Mouse (Mus musculus): ENCODE results near the gene Gpr139.
A peak's percentile ranks its signal among the peaks of the same experiment; 100 is the strongest.

Gpr139 gene

DNA sequence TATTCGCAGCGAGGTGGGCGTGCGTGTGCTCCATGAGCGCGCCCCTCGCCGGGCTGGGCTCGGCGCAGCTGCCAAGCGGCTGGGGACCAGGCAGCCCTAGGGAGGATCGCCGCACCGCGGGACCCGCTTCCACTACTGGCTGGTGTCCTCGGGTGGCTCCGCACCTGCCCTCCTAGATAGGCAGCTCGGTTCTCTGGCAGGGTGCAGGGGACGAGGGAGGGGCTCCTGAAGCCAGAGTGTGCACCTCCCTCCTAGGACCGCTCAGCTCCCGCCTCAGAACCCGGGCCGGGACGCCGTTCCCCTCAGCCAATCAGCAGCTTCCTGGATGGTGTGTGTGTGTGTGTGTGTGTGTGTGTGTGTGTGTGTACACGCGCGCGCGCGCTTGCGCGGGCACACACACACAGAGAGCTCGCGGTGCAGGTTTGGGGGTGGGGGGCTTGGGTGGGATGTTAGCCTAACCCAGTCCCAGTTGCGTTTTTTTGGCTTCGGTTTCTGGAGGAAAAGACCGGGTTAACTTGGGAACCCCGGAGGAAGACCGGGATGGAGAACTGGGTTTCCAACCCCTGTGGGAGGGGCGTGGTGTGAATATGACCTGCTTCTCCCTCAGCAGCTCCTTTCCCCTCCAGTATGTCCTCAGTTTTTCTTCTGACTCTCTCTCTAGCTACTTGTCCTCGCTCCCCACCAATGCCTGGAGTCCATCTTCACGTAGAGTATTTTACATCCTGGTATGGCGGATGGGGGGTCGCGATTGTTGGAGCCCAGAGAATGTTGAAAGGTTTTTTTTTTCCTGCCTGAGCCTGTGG lies at the start of gene Gpr139:
TSS of gene Gpr139 (minus strand) at position 263 of the 803 bp plus-strand sequence.
- peak; percentile 62 for DNase-seq (ENCODE audit: extremely low spot score)

DNA sequence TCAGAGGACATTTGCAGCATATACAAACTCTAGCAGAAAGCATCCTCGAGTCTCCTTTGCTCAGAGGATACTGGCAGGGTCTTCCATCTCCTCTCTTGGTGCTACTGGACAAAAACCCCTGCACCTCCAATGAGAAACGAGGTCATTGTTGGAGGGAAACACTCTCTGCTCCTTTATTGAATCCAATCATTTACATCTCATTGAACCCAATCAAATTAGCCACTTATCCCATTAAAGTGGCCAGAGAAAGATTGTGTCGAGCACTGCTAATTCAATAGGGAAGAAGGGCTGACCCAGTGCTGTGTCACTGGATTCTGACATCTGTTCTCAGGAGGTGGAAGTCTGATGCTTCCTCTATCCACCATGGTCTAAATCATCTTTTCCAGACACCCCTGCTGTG lies 46.6 kb upstream of the Gpr139 start:
- no peak for DNase-seq (ENCODE audit: extremely low spot score)

DNA sequence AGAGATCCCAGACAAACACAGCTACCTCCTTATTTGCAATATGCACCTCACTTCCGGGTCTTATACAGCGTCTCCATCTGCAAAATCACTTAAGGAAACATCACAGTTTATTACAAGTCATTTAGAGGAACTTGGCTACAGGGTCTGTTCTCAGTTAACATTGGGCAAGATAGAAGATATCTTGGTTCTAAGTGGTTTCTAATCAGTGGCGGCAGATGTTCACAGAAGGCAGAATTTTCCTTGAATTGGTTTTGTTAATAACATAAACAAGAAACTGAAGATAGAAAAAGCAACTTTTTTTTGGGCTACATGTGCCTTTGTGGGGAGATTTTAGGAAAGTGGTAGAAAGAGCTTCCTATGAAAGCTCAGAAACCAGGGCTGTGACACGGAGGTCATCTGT lies 38.3 kb upstream of the Gpr139 start:
- no peak for DNase-seq (ENCODE audit: extremely low spot score)

DNA sequence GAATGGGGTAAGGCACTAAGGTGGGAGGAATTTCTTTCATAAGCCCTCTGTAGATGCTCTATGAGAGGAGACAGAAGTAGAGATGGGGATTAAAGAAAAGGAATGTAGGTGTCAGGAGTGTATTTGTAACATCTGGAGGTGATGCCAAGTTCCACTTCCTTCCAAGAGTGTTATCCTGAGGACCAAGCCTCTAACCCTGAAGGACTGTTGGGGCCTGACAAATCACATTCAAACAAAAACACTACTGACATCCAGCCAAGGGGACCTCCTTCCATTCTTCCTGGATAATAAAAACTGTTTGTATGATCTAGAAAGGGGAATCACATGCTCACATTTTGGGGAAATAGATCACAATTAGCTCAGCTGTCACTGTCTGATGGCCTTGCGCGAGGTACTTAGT lies 34.7 kb upstream of the Gpr139 start:
- DNase-seq (ENCODE audit: extremely low spot score): no peak

DNA sequence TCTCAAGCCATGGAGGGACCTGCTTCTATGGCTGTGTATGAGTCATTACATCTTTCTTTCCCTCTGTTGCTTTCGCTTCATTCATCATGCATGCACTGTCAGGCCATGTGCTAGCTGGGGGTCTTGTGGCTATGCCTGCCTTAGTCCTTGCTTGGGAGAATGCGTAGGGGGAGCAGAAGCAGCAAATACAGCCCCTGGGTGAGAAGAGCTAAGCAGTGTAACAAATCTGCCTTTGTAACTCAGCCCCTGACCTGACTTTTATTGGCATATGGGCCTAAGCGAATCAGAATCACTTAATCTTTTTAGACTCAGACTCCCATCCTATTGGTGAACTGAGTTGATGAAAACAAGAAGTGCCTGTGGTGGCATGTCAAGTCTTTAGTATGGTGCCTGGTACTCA lies 22.8 kb upstream of the Gpr139 start:
- no peak for DNase-seq (ENCODE audit: extremely low spot score)

DNA sequence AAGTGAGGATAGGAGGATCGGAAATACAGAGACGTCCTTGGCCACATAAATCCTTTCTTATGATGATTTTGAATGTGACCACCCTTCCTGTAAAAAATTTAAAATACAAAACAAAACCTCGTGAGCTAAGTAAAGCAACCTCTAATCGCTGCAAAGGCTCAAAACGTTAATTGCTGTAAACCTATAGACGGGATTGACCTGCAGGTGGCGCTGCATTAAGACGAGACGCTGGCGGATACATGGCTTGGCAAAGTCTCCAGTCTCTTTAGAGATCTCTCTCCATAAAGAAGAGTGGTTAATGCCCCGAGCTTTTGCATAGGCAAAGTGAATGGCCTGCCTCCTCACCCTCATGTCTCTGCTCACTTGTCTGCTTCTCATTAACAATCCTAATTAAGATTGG lies 2.0 kb upstream of the Gpr139 start:
- peak; percentile 33 for DNase-seq (ENCODE audit: extremely low spot score)

DNA sequence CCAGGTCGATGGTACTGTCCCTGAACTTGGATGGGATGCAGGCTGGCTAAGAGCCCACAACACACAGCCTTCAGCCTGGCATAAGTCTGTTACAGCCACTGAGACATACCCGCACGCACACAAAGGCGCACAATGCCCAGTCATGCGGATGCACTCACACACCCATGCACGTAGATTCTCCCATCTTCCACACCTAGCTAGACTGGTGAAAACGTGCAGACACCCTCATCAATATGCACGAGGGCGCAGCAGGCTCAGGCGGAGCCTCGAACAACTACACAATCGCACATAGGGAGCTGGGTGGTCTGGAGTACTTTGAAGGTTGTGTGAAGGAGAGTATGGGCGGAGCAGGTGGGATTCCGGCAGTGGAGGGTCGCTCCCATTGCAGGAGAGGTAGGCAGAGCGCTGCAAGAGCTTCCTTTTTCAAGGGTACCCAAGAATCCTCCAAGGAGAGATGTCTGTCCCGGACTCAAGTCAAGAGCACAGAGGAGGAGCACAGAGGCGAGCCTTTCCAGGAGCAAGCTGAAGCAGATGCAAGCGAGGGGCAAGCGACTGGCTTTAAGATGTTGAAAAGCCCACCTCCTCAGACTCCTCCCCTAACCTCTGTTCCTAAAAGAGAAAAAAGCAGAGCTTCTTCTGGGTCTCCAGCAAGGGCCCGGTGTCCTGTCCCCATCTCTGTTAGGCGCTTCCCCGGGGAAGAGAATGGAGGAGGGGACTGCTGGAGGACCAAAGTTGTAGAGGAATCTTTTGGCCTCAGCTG lies 958 bp upstream of the Gpr139 start:
- DNase-seq (ENCODE audit: extremely low spot score): peak; percentile 21

DNA sequence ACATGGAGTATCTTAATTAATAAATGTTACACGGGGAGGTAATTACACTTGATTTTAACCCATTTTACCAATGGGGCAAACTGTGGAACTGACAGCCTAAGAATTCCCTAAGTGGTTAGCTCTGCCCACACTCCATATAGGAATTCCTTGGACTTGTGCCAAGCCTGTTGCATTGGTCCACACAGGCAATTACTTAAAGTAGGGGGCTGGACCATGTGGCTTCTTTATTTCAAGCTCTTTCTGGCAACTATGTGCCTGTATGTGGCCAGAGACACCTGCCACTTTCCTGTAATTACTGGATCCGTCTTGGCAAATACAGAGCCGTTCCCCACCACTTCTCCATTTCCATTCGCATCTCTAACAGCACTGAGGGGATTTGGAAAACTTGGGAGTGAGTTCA lies 3.4 kb downstream of the Gpr139 start:
- no peak for DNase-seq (ENCODE audit: extremely low spot score)

DNA sequence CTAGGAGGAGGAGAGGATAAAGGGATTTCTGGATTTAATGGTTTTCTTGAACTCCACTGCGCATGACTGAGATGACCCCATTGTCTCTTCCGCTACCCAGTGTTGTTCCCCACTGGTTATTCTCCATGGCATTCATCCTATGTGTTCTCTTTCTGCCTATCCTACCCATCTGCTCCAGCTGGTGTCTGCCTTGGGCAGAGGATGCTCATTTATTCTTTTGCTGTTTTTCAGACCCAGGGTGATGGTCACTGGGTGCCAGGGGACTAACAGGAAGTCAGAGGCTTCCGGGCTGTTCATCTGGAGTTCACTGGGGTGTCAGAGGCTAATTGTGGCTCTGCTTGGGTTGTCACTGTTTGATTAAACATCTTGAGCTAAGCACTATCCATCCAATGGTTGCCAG lies 24.4 kb downstream of the Gpr139 start:
- no peak for DNase-seq (ENCODE audit: extremely low spot score)

DNA sequence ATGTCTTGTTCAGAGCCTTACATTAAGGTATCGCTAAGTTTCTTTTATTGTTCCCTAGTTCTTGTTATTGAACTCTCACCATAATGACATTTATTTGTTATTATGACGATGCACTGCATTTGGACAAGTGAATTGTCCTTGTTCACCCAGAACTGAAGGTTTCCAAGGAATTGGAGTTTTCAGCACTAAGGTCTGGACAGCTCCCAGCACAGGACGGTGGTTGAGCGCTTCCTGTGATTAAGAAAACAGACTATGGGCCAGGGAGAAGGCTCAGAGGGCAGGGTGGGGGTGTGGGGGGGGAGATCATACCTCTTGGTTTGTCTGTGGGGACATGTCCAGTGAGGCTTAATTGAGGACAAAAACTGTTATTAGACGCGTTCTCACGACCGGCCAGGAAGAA lies 72.6 kb downstream of the Gpr139 start:
- DNase-seq (ENCODE audit: extremely low spot score): peak; percentile 60

DNA sequence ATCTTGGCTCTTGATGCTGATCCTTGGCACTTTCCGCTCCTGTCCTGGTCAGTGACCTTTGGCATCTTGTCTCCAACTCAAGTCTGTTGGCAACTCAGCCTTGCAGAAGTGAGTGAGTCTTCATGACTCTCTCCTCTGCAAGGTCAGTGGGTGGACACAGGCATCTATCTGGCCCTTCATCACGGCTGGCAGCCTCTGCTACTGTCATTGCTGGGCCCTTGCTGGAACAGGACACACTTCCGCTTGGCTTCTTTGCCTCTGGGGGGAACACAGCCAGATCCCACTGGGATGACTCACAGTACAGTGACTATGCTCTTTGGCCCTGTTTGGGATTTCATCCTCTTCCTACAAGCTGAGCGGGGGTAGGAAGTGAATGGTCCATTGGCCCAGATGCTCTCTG lies 78.5 kb downstream of the Gpr139 start:
- no peak for DNase-seq (ENCODE audit: extremely low spot score)

DNA sequence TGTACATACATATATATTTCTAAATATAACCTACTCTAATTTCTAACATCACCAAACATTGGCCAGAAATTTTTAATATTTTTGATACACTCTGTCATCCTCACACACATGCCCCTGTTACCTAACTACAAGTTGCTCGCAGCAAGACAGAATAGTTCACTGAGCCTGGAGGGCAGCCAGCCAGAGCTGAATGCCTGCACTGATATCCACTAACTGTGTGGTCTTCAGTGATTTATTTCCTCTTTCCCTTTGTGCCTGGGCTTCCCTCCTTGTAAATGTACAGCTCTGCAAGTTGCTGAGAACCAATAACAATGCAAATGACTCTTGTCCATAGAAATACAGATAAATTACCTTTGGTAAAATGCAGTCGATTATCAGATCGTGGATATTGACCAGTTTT lies 87.8 kb downstream of the Gpr139 start:
- no peak for DNase-seq (ENCODE audit: extremely low spot score)
